ENCODE assay signal across 26 mouse cellular contexts in the genomic region with DNA sequence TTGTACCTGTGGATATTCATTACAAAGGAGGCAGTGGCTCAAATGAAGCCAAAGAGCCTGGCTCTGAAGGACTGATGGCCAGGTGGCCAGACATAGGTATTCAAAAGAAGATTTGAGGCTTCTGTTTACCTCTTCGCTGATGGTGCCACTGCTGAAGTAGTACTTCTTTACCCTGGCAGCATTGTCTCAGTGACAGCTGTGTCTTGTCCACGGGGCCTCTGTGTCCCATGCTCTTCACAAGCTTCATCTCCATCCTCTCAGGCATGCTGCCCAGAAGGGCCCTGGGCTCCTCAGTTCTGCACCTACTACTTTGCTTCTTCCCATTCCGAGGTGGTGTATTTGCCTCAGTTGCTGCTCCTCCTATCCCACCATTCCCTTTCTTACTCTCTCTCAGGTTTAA.
"Had no signal": no experiment of that assay in that cellular context is flagged by ENCODE, and none has a peak within 500 bp of the region (broad histone marks: within the 10 kb centered on the region; RNA-seq: fewer than 3 reads in every experiment).

No protein-coding gene starts in this region.

- H3K4me2 ChIP-seq: heart, embryonic 12.5 days; hindbrain, embryonic 12.5 days; hindbrain, embryonic 14.5 days; intestine, embryonic 15.5 days; kidney, embryonic 15.5 days; limb, embryonic 12.5 days; liver, embryonic 11.5 days; liver, embryonic 13.5 days had no signal

- H3K27ac ChIP-seq: gastrocnemius, adult 2 months; heart, embryonic 10.5 days; hindbrain, embryonic 10.5 days; hindbrain, embryonic 12.5 days; hindbrain, embryonic 14.5 days; intestine, embryonic 15.5 days; kidney, embryonic 15.5 days; kidney, postnatal 0 days; limb, embryonic 10.5 days; limb, embryonic 12.5 days had no signal

- H3K9ac ChIP-seq: heart, embryonic 12.5 days; hindbrain, embryonic 12.5 days; hindbrain, embryonic 14.5 days; intestine, embryonic 15.5 days; kidney, embryonic 15.5 days; limb, embryonic 12.5 days; liver, embryonic 13.5 days had no signal

- DNase-seq: gastrocnemius, adult 2 months; gastrocnemius, postnatal 10 days; gastrocnemius, postnatal 25 days; heart, adult 18-20 months; heart, postnatal 10 days; kidney, adult 18-20 months; kidney, adult 9 months; kidney, postnatal 14 days; kidney, postnatal 36 days; layer of hippocampus, adult 9-11 months; layer of hippocampus, postnatal 36 days; liver; liver, embryonic 13.5 days had no signal

- H3K9me3 ChIP-seq: heart, embryonic 10.5 days; heart, embryonic 12.5 days; hindbrain, embryonic 10.5 days; hindbrain, embryonic 12.5 days; intestine, embryonic 15.5 days; kidney, embryonic 15.5 days; limb, embryonic 10.5 days; limb, embryonic 12.5 days; liver, embryonic 13.5 days had no signal

- H3K4me1 ChIP-seq: hindbrain, embryonic 12.5 days; intestine, embryonic 15.5 days; kidney, embryonic 15.5 days had no signal

- H3K36me3 ChIP-seq: heart, embryonic 10.5 days; heart, embryonic 12.5 days; hindbrain, embryonic 10.5 days; hindbrain, embryonic 12.5 days; intestine, embryonic 15.5 days; limb, embryonic 10.5 days; limb, embryonic 12.5 days had no signal

- H3K4me3 ChIP-seq: gastrocnemius, adult 2 months; heart, embryonic 10.5 days; heart, embryonic 12.5 days; hindbrain, embryonic 10.5 days; hindbrain, embryonic 12.5 days; intestine, embryonic 15.5 days; kidney, embryonic 15.5 days; limb, embryonic 10.5 days; limb, embryonic 12.5 days; liver, embryonic 13.5 days had no signal

- H3K27me3 ChIP-seq: heart, embryonic 12.5 days; hindbrain, embryonic 12.5 days; intestine, embryonic 15.5 days; kidney, embryonic 15.5 days; limb, embryonic 12.5 days; liver, embryonic 13.5 days had no signal

- ATAC-seq: hindbrain, embryonic 16.5 days; intestine, embryonic 15.5 days; intestine, postnatal 0 days had no signal
